Mouse (Mus musculus) lung, postnatal 0 days (tissue): ENCODE data around the gene Lrrc17. TPM values are rescaled to one million over a fixed set of nuclear protein-coding genes. Genes with fewer than 3 reads are reported as not detected.

Source experiments
- ATAC-seq: fragments of 200-750 bp; cut with Nextera tagmentation; 2 replicates; pipeline ENCODE4 v1.8.0; 2017; ENCODE audit warnings: moderate library complexity
- DNase-seq: peaks from one replicate; pipeline ENCODE4 v3.0.0-alpha.2; 2016; ENCODE audit warnings: low spot score
- H3K27ac ChIP-seq: fragments of 300-500 bp; sonication (generic); 2 replicates; pipeline ENCODE4 v1.5.1; 2014; ENCODE audit warnings: antibody characterized with exemption, mild to moderate bottlenecking, low read length, mixed read lengths
- H3K27me3 ChIP-seq: fragments of 300-500 bp; sonication (generic); replicated peaks from 2 replicates; pipeline ENCODE4 v1.6.1; 2014; ENCODE audit warnings: low read length, mixed read lengths; ENCODE audit not compliant: insufficient read depth
- H3K36me3 ChIP-seq: fragments of 300-500 bp; sonication (generic); 2 replicates; pipeline ENCODE4 v1.6.1; 2014; ENCODE audit warnings: low read length, mixed read lengths; ENCODE audit not compliant: insufficient read depth
- H3K4me1 ChIP-seq: fragments of 300-500 bp; sonication (generic); 2 replicates; pipeline ENCODE4 v1.6.1; 2014; ENCODE audit warnings: antibody characterized with exemption, low read depth, low read length, mixed read lengths; ENCODE audit not compliant: insufficient read depth
- H3K4me2 ChIP-seq: fragments of 300-500 bp; sonication (generic); replicated peaks from 2 replicates; pipeline ENCODE4 v1.6.1; 2014; ENCODE audit warnings: low read depth, mild to moderate bottlenecking, low read length, moderate library complexity, mixed read lengths
- H3K4me3 ChIP-seq: fragments of 300-500 bp; sonication (generic); 2 replicates; pipeline ENCODE4 v1.5.1; 2014; ENCODE audit warnings: low read depth, low read length
- H3K9ac ChIP-seq: fragments of 300-500 bp; sonication (generic); replicated peaks from 2 replicates; pipeline ENCODE4 v1.6.1; 2014; ENCODE audit warnings: low read depth, mild to moderate bottlenecking
- H3K9me3 ChIP-seq: fragments of 300-500 bp; sonication (generic); 2 replicates; pipeline ENCODE4 v1.6.1; 2016; ENCODE audit warnings: low read length, mixed read lengths
- CTCF ChIP-seq: IDR thresholded peaks from 2 replicates; pipeline ENCODE4 v1.5.1; 2016; ENCODE audit warnings: antibody characterized with exemption, mild to moderate bottlenecking
- EP300 ChIP-seq: IDR thresholded peaks from 2 replicates; pipeline ENCODE4 v1.6.1; 2016; ENCODE audit warnings: antibody characterized with exemption, mild to moderate bottlenecking, control low read depth
- WGBS: fragments of 180-500 bp; shearing (Covaris S2); extraction: QIAGEN DNeasy Blood & Tissue Kit; methylation state at CpG from one replicate; pipeline ENCODE4 v1.1.7; 2014; 5-methylcytosine and 5-hydroxymethylcytosine counted together
- polyA plus RNA-seq: library from polyadenylated mRNA; unstranded; fragments of >200 nt; fragmentation: Nextera tagmentation; extraction: Ambion mirVana; gene quantifications from 2 replicates; pipeline ENCODE4 v1.2.1, GENCODE M21; 2015

Lrrc17 gene
- polyA plus RNA-seq, 1 experiment from 2014 or later, result 33.5 TPM

DNA sequence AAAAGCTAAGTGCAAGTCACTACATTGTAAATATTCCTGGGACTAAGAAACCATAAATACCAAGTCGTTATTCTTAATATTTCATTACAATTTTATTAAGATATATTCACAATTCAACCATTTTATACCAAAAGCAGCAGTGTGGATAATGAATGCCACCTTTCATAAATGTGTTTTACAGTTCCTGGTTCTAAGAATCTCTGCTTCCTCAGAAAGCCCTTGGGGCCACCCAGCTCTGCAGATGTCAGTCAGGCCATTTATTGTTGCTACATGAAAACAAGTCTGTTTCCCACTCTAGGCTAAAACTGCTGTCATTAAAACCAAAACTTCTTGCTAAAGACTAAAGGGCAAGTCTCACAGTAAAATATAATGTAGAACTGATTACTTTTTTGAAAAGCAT, 24.4 kb downstream of the Lrrc17 start:
- Histone ChIP-seq H3K4me2 (no peak overlapping the region), H3K4me1 (peaks cover 6% of the 10 kb centered on the region; the same call in 1 of the 2 replicates), H3K4me3 (no peak overlapping the region), H3K27me3 (no peaks in the 10 kb centered on the region), H3K9me3 (no peaks in the 10 kb centered on the region), H3K9ac (no peak overlapping the region), H3K27ac (no peak overlapping the region), H3K36me3 (no peaks in the 10 kb centered on the region)
- DNase-seq (no peak), ATAC-seq (no peak)
- 86% methylated on average over 1 of the region's 1 CpGs for WGBS
- TF ChIP-seq EP300, result no peak

DNA sequence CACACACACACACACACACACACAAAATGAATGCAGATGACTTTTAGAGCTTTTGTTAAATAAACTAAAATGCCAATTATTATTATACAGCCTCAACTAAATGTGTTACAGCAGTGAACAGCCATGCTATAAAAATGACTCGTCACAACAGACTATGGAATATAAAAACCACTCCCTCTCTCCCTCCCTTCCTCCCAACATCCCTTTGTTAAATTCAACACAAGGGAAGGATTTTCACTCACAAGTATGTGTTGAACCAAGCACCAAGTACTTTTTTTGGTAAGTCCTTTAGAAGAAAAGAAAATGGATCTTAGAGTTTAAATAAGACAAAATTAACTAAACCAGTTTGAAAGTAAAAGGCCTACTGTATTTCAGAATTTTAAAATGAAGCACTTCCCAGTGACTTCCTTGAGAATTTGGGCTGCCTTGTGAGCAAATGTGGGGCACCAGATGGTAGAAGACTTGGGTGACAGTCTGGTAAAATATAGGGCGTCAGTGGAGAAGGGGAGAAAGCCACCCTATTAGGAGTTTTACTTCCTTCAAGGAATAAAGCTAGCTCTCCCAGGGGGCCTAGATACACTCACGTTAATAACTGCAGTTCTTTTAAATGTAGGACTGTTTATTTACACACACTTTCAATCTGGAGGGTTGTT, 29.5 kb downstream of the Lrrc17 start:
- no peak for DNase-seq
- H3K9ac ChIP-seq, result no peak overlapping the region
- WGBS, result 63% methylated on average over 3 of the region's 3 CpGs
- no peak overlapping the region for H3K27ac ChIP-seq
- H3K4me2 ChIP-seq, result no peak overlapping the region
- H3K4me3 ChIP-seq, result no peak overlapping the region
- no peaks in the 10 kb centered on the region for H3K9me3 ChIP-seq
- no peak for ATAC-seq
- H3K27me3 ChIP-seq, result no peaks in the 10 kb centered on the region
- H3K36me3 ChIP-seq, result no peaks in the 10 kb centered on the region
- TF ChIP-seq CTCF, result no peak
- no peak for TF ChIP-seq EP300
- no peaks in the 10 kb centered on the region for H3K4me1 ChIP-seq

DNA sequence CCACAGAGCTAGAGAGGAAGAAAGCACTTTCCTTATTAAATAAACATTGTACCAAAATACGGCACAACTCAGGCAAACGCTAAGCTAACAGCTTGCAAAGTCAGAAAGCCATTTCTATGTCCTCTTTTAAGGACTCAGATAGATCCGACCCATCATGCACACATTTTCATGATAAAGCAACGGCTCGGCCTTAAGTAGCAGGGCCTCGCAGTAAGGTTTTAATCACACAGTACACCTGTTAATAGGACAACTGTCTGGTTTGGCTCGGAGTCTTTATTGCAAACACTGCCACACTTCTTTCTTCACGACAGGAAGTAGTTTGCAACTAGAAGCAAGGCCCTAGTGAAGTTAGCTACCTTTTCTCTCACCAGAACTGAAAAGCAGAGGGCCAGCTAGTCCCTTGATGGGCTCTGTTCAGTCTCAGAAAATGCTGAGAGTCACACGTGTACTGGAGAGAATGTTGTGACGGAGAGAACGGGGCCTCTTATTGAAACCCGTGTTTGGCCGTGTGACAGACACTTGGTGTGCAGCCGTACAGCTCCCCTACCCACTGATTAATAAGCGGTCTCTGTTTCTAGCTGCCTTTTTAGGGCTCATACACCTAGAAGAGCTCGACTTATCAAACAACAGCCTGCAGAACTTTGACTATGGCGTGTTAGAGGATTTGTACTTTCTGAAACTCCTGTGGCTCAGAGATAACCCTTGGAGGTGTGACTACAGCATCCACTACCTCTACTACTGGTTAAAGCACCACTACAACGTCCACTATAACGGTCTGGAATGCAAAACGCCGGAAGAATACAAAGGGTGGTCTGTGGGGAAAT, 31.2 kb downstream of the Lrrc17 start:
- TF ChIP-seq CTCF (no peak), EP300 (no peak)
- Histone ChIP-seq H3K27me3 (no peaks in the 10 kb centered on the region), H3K9me3 (no peaks in the 10 kb centered on the region), H3K9ac (no peak overlapping the region), H3K4me1 (no peaks in the 10 kb centered on the region), H3K36me3 (no peaks in the 10 kb centered on the region), H3K4me2 (no peak overlapping the region), H3K4me3 (no peak overlapping the region), H3K27ac (no peak overlapping the region)
- ATAC-seq (no peak), DNase-seq (no peak)
- WGBS, result 49% methylated on average over 21 of the region's 21 CpGs

DNA sequence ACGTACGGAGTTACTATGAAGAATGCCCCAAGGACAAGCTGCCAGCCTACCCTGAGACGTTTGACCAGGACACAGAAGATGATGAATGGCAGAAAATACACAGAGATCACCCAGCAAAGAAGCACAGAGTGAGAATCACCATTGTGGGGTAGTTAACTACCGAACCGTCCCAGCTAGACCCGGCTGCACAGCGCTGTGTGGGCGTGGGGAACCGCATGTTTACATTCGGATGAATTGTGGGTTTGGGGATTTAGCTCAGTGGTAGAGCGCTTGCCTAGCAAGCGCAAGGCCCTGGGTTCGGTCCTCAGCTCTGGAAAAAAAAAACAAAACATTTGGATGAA, 31.8 kb downstream of the Lrrc17 start:
- Histone ChIP-seq H3K9me3 (no peaks in the 10 kb centered on the region), H3K9ac (no peak overlapping the region), H3K27ac (no peak overlapping the region), H3K4me1 (no peaks in the 10 kb centered on the region), H3K4me2 (no peak overlapping the region), H3K4me3 (no peak overlapping the region), H3K36me3 (no peaks in the 10 kb centered on the region), H3K27me3 (no peaks in the 10 kb centered on the region)
- TF ChIP-seq CTCF (no peak), EP300 (no peak)
- DNase-seq, result no peak
- no peak for ATAC-seq
- WGBS, result 76% methylated on average over 13 of the region's 13 CpGs

DNA sequence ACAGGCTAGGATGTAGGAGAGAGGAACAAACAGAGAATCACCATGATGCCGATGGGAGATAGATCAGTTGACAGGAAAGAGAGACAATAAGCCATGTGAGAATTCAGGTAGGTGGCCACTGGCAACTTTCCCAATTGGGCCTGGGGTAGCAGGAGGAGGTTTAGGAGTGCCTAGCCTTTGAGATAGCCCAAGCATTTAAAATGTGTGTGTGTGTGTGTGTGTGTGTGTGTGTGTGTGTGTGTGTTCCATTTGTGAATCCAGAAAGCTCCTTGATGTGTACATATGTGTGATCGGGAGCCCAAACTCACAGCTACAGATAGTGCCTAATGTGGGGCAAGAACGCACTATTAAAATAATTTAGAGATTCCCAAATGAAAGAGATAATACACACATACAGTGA, 34.8 kb downstream of the Lrrc17 start:
- no peak for TF ChIP-seq EP300
- no peak for TF ChIP-seq CTCF
- Histone ChIP-seq H3K9me3 (no peaks in the 10 kb centered on the region), H3K9ac (no peak overlapping the region), H3K4me1 (no peaks in the 10 kb centered on the region), H3K4me2 (no peak overlapping the region), H3K4me3 (no peak overlapping the region), H3K27me3 (no peaks in the 10 kb centered on the region), H3K27ac (no peak overlapping the region), H3K36me3 (no peaks in the 10 kb centered on the region)
- no peak for ATAC-seq
- DNase-seq, result no peak
- WGBS, result 90% methylated on average over 3 of the region's 3 CpGs

DNA sequence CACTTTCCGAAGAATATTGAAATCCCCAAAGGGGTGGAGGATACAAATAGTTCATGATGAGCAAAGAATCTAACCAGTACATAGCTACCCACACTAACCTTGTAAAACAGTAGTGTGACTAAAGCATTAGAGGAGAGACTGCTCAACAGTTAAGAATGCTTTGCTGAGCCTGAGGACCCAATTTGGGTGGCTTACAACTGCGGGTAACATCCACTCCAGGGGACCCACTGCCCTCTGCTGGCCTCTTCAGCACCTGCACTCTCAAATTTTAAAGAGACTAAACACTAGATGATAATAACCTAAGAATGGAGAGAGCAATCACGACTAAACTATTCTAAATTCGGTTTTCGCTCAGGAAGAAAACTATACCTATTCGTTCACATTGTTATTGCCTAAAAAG, 43.4 kb downstream of the Lrrc17 start:
- no peaks in the 10 kb centered on the region for H3K36me3 ChIP-seq
- no peak overlapping the region for H3K27ac ChIP-seq
- peak; percentile 84 for TF ChIP-seq CTCF
- no peak for TF ChIP-seq EP300
- no peak overlapping the region for H3K4me3 ChIP-seq
- ATAC-seq, result no peak; the same call in 1 of the 2 replicates
- 57% methylated on average over 6 of the region's 6 CpGs for WGBS
- H3K27me3 ChIP-seq, result no peaks in the 10 kb centered on the region
- peak; percentile 58 for DNase-seq
- no peak overlapping the region for H3K4me2 ChIP-seq
- H3K9ac ChIP-seq, result no peak overlapping the region
- H3K4me1 ChIP-seq, result no peaks in the 10 kb centered on the region
- no peaks in the 10 kb centered on the region for H3K9me3 ChIP-seq
